Mouse (Mus musculus) liver, adult 2 months (tissue): ENCODE results near the gene Gm48552. TPM values are rescaled to one million over a fixed set of nuclear protein-coding genes. Genes with fewer than 3 reads are reported as not detected.

ENCODE experiments used
- DNase-seq: peaks from one replicate; pipeline ENCODE4 v3.0.0-alpha.2; 2011; ENCODE audit warnings: low read depth, low spot score; ENCODE audit errors: extremely low read depth
- H3K27ac ChIP-seq: fragments of 200-500 bp; replicated peaks from 2 replicates; pipeline ENCODE4 v1.5.1; 2012; ENCODE audit warnings: low read depth, mild to moderate bottlenecking, control low read depth, inconsistent platforms, low read length; ENCODE audit not compliant: insufficient read depth
- H3K27me3 ChIP-seq: fragments of 200-500 bp; 2 replicates; pipeline ENCODE4 v1.6.1; 2012; ENCODE audit warnings: mild to moderate bottlenecking, moderate library complexity, low read length, inconsistent platforms; ENCODE audit not compliant: control insufficient read depth, insufficient read depth
- H3K36me3 ChIP-seq: fragments of 200-500 bp; 2 replicates; pipeline ENCODE4 v1.6.1; 2012; ENCODE audit warnings: low read length, inconsistent platforms; ENCODE audit not compliant: control insufficient read depth, insufficient read depth
- H3K4me1 ChIP-seq: fragments of 200-500 bp; 2 replicates; pipeline ENCODE4 v1.6.1; 2011; ENCODE audit warnings: low read length; ENCODE audit not compliant: control insufficient read depth, insufficient read depth
- H3K4me3 ChIP-seq: fragments of 200-500 bp; 2 replicates; pipeline ENCODE4 v1.5.1; 2011; ENCODE audit warnings: low read depth, mild to moderate bottlenecking, control low read depth, low read length, moderate library complexity; ENCODE audit not compliant: insufficient read depth
- H3K79me2 ChIP-seq: fragments of 200-500 bp; 2 replicates; pipeline ENCODE4 v1.6.1; 2012; ENCODE audit warnings: inconsistent platforms, mild to moderate bottlenecking, low read length, moderate library complexity; ENCODE audit not compliant: control insufficient read depth, insufficient read depth
- H3K9ac ChIP-seq: fragments of 200-500 bp; 2 replicates; pipeline ENCODE4 v1.6.1; 2012; ENCODE audit warnings: low read depth, mild to moderate bottlenecking, control low read depth, inconsistent platforms, low read length
- CTCF ChIP-seq: fragments of 200-500 bp; IDR thresholded peaks from 2 replicates; pipeline ENCODE4 v1.5.1; 2011; ENCODE audit warnings: low read depth, low read length, control low read depth
- POLR2A ChIP-seq: fragments of 200-500 bp; IDR thresholded peaks from 2 replicates; pipeline ENCODE4 v1.6.1; 2011; ENCODE audit warnings: low read length, control low read depth; ENCODE audit not compliant: insufficient read depth; ENCODE audit errors: extremely low read depth
- WGBS: fragments of 180-500 bp; shearing (Covaris S2); methylation state at CpG from one replicate; pipeline ENCODE4 v1.1.7; 2018; 5-methylcytosine and 5-hydroxymethylcytosine counted together
- polyA plus RNA-seq: library from polyadenylated mRNA; depleted of rRNA; stranded (reverse); fragments of >200 nt; gene quantifications from 2 replicates; pipeline ENCODE4 v1.2.3, GENCODE M21; 2012
- total RNA-seq: library from RNA; depleted of rRNA; stranded (reverse); fragments of >200 nt; gene quantifications from 2 replicates; pipeline ENCODE4 v1.2.3, GENCODE M21; 2014

The Gm48552 gene
- total and polyA plus RNA-seq, 2 experiments: 1.4 TPM; not detected in 1

DNA sequence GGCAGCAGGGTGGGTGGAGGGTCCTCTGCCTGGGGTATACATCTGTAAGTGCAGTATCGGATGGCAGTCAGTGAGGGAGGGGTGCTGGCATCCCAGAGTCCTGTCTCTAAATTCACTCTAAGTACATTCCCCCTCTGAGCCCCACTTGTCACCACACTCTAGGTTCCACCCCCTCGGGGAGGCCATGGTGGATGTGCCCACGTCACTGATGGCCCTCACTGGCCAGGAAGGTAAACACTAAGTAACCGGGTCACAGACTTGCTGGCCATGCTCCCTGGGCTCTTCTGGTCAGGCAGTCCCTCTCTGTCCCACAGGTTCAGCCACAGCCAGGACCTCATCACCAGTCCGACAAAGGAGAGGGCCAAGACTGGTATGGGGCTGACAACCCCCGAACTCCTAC lies 33.4 kb downstream of the Gm48552 start:
- peak; percentile 94 for DNase-seq
- TF ChIP-seq POLR2A: no peak
- no peak for TF ChIP-seq CTCF
- no peaks in the 10 kb centered on the region for H3K27me3 ChIP-seq
- peaks cover 65% of the 10 kb centered on the region for H3K4me1 ChIP-seq
- peak overlapping the region; percentile 16; the same call in 1 of the 2 replicates for H3K4me3 ChIP-seq
- H3K9ac ChIP-seq: peak overlapping the region; percentile 64
- H3K36me3 ChIP-seq: no peaks in the 10 kb centered on the region
- WGBS: 17% methylated on average over 6 of the region's 6 CpGs
- peaks cover 67% of the 10 kb centered on the region for H3K79me2 ChIP-seq
- H3K27ac ChIP-seq: peak overlapping the region; percentile 95

- peaks cover 63% of the 10 kb centered on the region for H3K4me1 ChIP-seq
- no peaks in the 10 kb centered on the region for H3K27me3 ChIP-seq
- peak overlapping the region; percentile 80 for H3K27ac ChIP-seq
Observed at GRCm38 (mm10) chr10:81422661-81423217, 33.9 kb downstream of the Gm48552 start.

GRCm38 (mm10) chr10:81423476-81424245 lies 34.9 kb downstream of the Gm48552 start:
- H3K27me3 ChIP-seq: no peaks in the 10 kb centered on the region
- peak overlapping the region; percentile 84; the same call in 1 of the 2 replicates for H3K4me3 ChIP-seq
- no peak for TF ChIP-seq CTCF
- TF ChIP-seq POLR2A: no peak
- WGBS: 62% methylated on average over 4 of the region's 4 CpGs
- peak overlapping the region; percentile 68 for H3K9ac ChIP-seq
- H3K79me2 ChIP-seq: peaks cover 68% of the 10 kb centered on the region
- peak overlapping the region; percentile 83 for H3K27ac ChIP-seq
- H3K36me3 ChIP-seq: no peaks in the 10 kb centered on the region
- peaks cover 55% of the 10 kb centered on the region for H3K4me1 ChIP-seq
- DNase-seq: no peak

More at GRCm38 (mm10) chr10:81422661-81423217, 33.9 kb downstream of the Gm48552 start:
- 73% methylated on average over 3 of the region's 3 CpGs for WGBS
- TF ChIP-seq CTCF (no peak), POLR2A (no peak)
- no peaks in the 10 kb centered on the region for H3K36me3 ChIP-seq
- DNase-seq: no peak
- peaks cover 65% of the 10 kb centered on the region for H3K79me2 ChIP-seq
- H3K9ac ChIP-seq: peak overlapping the region; percentile 60
- H3K4me3 ChIP-seq: no peak overlapping the region

- Histone ChIP-seq H3K36me3 (no peaks in the 10 kb centered on the region), H3K4me1 (peaks cover 50% of the 10 kb centered on the region), H3K9ac (peak overlapping the region; percentile 86), H3K79me2 (peaks cover 62% of the 10 kb centered on the region), H3K4me3 (peak overlapping the region; percentile 84), H3K27ac (peak overlapping the region; percentile 98), H3K27me3 (no peaks in the 10 kb centered on the region)
- TF ChIP-seq POLR2A (no peak), CTCF (no peak)
- 18% methylated on average over 25 of the region's 25 CpGs for WGBS
- DNase-seq: peak; percentile 81
Observed at GRCm38 (mm10) chr10:81424246-81425051, 35.6 kb downstream of the Gm48552 start.

- H3K36me3 ChIP-seq: no peaks in the 10 kb centered on the region
- WGBS: 12% methylated on average over 10 of the region's 10 CpGs
- TF ChIP-seq CTCF (no peak), POLR2A (no peak)
- H3K27ac ChIP-seq: peak overlapping the region; percentile 98
- peak overlapping the region; percentile 84 for H3K4me3 ChIP-seq
- peaks cover 41% of the 10 kb centered on the region for H3K4me1 ChIP-seq
- H3K79me2 ChIP-seq: peaks cover 55% of the 10 kb centered on the region
- no peaks in the 10 kb centered on the region for H3K27me3 ChIP-seq
- peak overlapping the region; percentile 86 for H3K9ac ChIP-seq
- peak; percentile 66 for DNase-seq
Observed at GRCm38 (mm10) chr10:81425236-81425850, 36.5 kb downstream of the Gm48552 start.
